Mouse (Mus musculus) stomach, embryonic 14.5 days (tissue): ENCODE results near the gene Snap47. TPM values are rescaled to one million over a fixed set of nuclear protein-coding genes. Genes with fewer than 3 reads are reported as not detected.
"Not testable (repeated sequence)": the region's sequence is repeated elsewhere in the genome, so short reads cannot be mapped to it uniquely, and the experiment has no call there.

Experiments used
- ATAC-seq: fragments of 200-750 bp; cut with Nextera tagmentation; 2 replicates; pipeline ENCODE4 v1.8.0; 2017; ENCODE audit warnings: low read depth, moderate TSS enrichment; ENCODE audit not compliant: insufficient number of reproducible peaks, insufficient read depth, low FRiP score
- H3K27ac ChIP-seq: fragments of 300-500 bp; sonication (generic); 2 replicates; pipeline ENCODE4 v1.5.1; 2014; ENCODE audit warnings: mild to moderate bottlenecking, low read length, moderate library complexity, mixed read lengths
- H3K27me3 ChIP-seq: fragments of 300-500 bp; sonication (generic); 2 replicates; pipeline ENCODE4 v1.6.1; 2014; ENCODE audit warnings: low read length, control low read depth, mixed read lengths; ENCODE audit not compliant: control insufficient read depth, insufficient read depth
- H3K36me3 ChIP-seq: fragments of 300-500 bp; sonication (generic); 2 replicates; pipeline ENCODE4 v1.6.1; 2014; ENCODE audit warnings: mild to moderate bottlenecking, control low read depth, low read length, moderate library complexity, mixed read lengths; ENCODE audit not compliant: control insufficient read depth, insufficient read depth
- H3K4me1 ChIP-seq: fragments of 300-500 bp; sonication (generic); 2 replicates; pipeline ENCODE4 v1.6.1; 2014; ENCODE audit warnings: low read length, control low read depth, mixed read lengths; ENCODE audit not compliant: control insufficient read depth, insufficient read depth
- H3K4me2 ChIP-seq: fragments of 300-500 bp; sonication (generic); replicated peaks from 2 replicates; pipeline ENCODE4 v1.6.1; 2014; ENCODE audit warnings: low read depth, low read length, control low read depth
- H3K4me3 ChIP-seq: fragments of 300-500 bp; sonication (generic); 2 replicates; pipeline ENCODE4 v1.5.1; 2014; ENCODE audit warnings: low read depth, low read length, control low read depth
- H3K9ac ChIP-seq: fragments of 300-500 bp; sonication (generic); replicated peaks from 2 replicates; pipeline ENCODE4 v1.6.1; 2014; ENCODE audit warnings: low read depth, mild to moderate bottlenecking, control low read depth, low read length, moderate library complexity, mixed read lengths
- H3K9me3 ChIP-seq: fragments of 300-500 bp; sonication (generic); 2 replicates; pipeline ENCODE4 v1.6.1; 2016; ENCODE audit warnings: low read depth, low read length, control low read depth; ENCODE audit not compliant: control insufficient read depth
- WGBS: fragments of 180-500 bp; shearing (Covaris S2); extraction: QIAGEN DNeasy Blood & Tissue Kit; methylation state at CpG from one replicate; pipeline ENCODE4 v1.1.7; 2014; 5-methylcytosine and 5-hydroxymethylcytosine counted together
- polyA plus RNA-seq: library from polyadenylated mRNA; unstranded; fragments of >200 nt; fragmentation: Nextera tagmentation; extraction: Ambion mirVana; gene quantifications from 2 replicates; pipeline ENCODE4 v1.2.1, GENCODE M21; 2014

The Snap47 gene
- polyA plus RNA-seq, 1 experiment from 2014 or later: 113 TPM

DNA sequence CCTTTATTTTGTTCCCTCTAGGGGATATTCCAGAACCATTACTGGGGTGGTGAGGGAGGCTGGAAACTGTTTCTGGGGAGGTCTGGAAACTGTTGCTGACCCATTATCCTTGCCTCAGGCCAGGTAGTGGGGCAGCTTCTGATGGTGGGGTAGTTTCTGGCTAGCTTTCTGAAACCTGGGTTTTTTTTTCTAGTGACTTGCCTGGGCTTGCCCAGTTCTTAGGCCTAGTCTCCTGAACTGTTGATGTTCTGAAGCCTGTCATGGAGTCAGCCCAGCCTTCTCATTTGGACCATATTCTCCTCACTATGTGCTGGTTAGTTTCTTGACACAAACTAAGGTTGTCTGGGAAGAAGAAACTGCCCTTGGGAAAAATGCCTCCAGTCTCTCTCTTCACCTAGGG lies 71.4 kb downstream of the Snap47 start:
- Histone ChIP-seq H3K27me3 (no peaks in the 10 kb centered on the region), H3K9ac (no peak overlapping the region), H3K36me3 (no peaks in the 10 kb centered on the region), H3K9me3 (no peaks in the 10 kb centered on the region), H3K4me3 (no peak overlapping the region), H3K4me1 (peaks cover 4% of the 10 kb centered on the region), H3K4me2 (no peak overlapping the region), H3K27ac (no peak overlapping the region)
- no peak for ATAC-seq

DNA sequence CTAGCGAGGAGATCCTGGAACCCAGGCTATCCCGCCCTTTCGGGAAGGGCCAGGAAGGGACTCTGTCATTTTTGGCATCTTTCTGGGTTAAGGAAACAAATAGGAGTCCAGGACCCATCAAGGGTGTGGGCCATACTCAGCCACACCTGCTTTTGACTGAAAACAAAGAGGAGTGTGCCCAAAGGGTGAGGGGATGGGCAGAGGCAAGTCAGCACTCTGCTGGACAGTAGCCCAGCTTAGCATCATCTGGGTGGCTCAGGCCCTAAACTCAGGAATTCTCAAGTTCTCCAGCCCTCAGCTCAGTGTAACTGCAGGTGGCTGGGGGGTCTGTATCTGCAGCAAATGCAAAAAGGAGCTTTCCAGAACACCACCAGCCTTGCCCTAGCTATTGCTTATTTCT lies 73.0 kb downstream of the Snap47 start:
- Histone ChIP-seq H3K4me1 (no peaks in the 10 kb centered on the region), H3K9ac (no peak overlapping the region), H3K27me3 (no peaks in the 10 kb centered on the region), H3K36me3 (no peaks in the 10 kb centered on the region), H3K27ac (no peak overlapping the region), H3K9me3 (no peaks in the 10 kb centered on the region), H3K4me2 (no peak overlapping the region), H3K4me3 (no peak overlapping the region)
- 85% methylated on average over 3 of the region's 3 CpGs for WGBS
- no peak for ATAC-seq

DNA sequence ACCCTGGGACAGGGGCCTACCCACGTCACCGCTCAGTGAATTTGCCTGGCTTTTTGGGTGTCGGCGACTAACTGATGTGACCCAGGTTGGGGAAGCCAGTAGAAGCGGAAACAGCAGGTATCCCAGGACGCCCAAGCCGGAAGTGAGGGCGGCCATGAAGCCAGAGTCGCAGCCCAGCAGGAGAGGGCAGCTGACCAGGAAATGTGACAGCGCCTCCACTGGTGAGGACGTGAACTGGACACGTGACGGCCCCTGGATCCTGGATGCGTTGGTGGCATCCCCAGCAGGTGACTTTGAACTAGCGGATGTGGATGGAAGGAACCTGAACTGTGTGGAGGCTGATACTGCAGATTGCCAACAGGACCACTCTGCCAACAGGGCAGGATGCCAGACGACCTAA lies 75.5 kb downstream of the Snap47 start, which contains the start of gene Prss38:
Prss38 (minus strand) TSS at position 183 of the 400 bp plus-strand sequence.
- H3K9ac ChIP-seq: no peak within 1 kb of the TSS
- no peak for ATAC-seq
- 81% methylated on average over 16 of the region's 16 CpGs for WGBS
- no peak within 1 kb of the TSS for H3K4me2 ChIP-seq
- H3K4me3 ChIP-seq: no peak within 1 kb of the TSS
- no peaks in the 10 kb centered on the region for H3K36me3 ChIP-seq
- no peak within 1 kb of the TSS for H3K27ac ChIP-seq
- no peaks in the 10 kb centered on the region for H3K9me3 ChIP-seq
- no peaks in the 10 kb centered on the region for H3K27me3 ChIP-seq
- H3K4me1 ChIP-seq: no peaks in the 10 kb centered on the region

DNA sequence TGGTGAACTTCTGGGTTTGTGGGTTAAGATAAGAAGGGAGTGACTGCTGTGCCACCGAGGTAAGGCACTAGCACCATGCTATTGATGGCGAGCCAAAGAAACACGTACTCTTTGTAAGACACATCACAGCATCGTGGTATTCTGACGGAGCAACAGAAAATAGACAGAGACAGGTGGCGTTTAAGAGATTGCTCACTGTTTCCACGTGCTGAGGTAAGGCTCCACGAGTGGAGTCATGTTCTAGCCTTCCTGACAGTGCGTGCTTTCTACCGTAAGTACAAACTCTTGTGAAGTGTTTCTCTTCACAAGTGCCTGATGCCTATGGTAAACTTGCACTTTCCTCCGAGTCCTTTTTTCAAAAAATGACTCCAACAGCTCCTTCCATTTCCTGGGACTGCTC lies 81.1 kb downstream of the Snap47 start:
- H3K4me1 ChIP-seq: peaks cover 5% of the 10 kb centered on the region; the same call in 1 of the 2 replicates
- H3K4me2 ChIP-seq: no peak overlapping the region
- no peak overlapping the region for H3K9ac ChIP-seq
- H3K27me3 ChIP-seq: no peaks in the 10 kb centered on the region
- 73% methylated on average over 11 of the region's 11 CpGs for WGBS
- no peaks in the 10 kb centered on the region for H3K36me3 ChIP-seq
- H3K4me3 ChIP-seq: no peak overlapping the region
- no peak overlapping the region for H3K27ac ChIP-seq
- ATAC-seq: no peak
- no peaks in the 10 kb centered on the region for H3K9me3 ChIP-seq

DNA sequence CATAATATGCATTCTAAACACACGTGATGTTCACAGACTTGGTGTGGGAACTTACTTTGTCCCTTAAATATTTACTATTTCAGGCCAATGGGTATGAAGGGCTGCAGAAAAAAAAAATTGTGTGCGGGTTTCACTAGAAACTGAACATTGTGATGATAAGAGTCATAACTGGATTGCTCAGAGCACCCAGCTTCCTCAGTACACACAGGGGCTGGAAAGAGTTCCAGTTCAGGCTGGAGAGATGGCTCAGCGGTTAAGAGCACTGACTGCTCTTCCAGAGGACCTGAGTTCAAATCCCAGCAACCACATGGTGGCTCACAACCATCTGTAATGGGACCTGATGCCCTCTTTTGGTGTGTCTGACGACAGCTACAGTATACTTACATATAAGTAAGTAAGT lies 83.0 kb downstream of the Snap47 start:
- H3K4me3 ChIP-seq, H3K4me1 ChIP-seq, H3K27ac ChIP-seq, H3K9ac ChIP-seq, H3K36me3 ChIP-seq, H3K9me3 ChIP-seq, H3K4me2 ChIP-seq, H3K27me3 ChIP-seq, ATAC-seq: not testable (repeated sequence)
- whole genome bisulfite sequencing: 72% methylated on average over 4 of the region's 4 CpGs

DNA sequence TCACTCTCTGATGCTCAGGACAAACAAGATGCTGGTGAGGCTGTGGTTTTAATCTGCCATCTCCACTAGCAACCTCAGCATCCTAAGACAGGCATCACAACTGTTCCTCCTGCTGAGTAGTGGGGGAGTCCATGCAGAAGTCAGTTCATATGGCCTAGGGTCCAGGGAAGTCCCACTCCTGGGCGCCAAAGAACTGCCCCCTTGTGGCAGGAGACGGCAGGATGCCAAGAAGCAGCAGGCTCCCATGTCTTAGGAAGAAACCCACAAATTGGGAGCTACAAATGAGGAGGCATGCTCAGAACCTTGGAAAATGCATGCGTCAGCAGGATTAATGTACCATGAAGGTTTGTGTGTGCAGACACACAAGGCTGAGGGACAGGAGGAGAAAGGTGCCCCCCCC lies 84.4 kb downstream of the Snap47 start:
- no peak overlapping the region for H3K4me3 ChIP-seq
- peaks cover 5% of the 10 kb centered on the region; the same call in 1 of the 2 replicates for H3K4me1 ChIP-seq
- ATAC-seq: no peak
- WGBS: 34% methylated on average over 3 of the region's 3 CpGs
- H3K9ac ChIP-seq: no peak overlapping the region
- no peaks in the 10 kb centered on the region for H3K36me3 ChIP-seq
- no peak overlapping the region for H3K27ac ChIP-seq
- H3K27me3 ChIP-seq: no peaks in the 10 kb centered on the region
- no peaks in the 10 kb centered on the region for H3K9me3 ChIP-seq
- no peak overlapping the region for H3K4me2 ChIP-seq

DNA sequence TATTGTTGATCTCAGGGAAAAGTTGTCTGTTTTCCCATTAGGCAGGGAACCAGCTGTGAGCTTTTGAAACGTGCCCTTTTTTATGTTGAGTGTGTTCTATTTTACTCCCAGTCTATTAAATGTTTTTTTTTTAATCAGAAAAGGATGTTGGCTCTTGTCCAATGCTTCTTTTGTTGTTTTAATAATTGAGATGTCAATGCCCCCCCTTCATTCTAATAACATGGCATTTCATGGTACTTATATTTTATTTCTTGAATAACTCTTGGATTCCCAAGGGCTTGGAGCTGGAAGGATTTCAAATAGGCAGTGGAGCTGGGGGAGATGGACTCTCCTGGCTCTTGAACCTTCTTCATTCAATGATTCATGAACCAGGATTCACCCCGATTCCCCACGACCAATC lies 85.0 kb downstream of the Snap47 start:
- Histone ChIP-seq H3K4me1 (peaks cover 5% of the 10 kb centered on the region; the same call in 1 of the 2 replicates), H3K27me3 (no peaks in the 10 kb centered on the region), H3K9ac (no peak overlapping the region), H3K36me3 (no peaks in the 10 kb centered on the region), H3K9me3 (no peaks in the 10 kb centered on the region), H3K27ac (no peak overlapping the region), H3K4me2 (no peak overlapping the region), H3K4me3 (no peak overlapping the region)
- no peak for ATAC-seq
- 76% methylated on average over 3 of the region's 3 CpGs for WGBS

DNA sequence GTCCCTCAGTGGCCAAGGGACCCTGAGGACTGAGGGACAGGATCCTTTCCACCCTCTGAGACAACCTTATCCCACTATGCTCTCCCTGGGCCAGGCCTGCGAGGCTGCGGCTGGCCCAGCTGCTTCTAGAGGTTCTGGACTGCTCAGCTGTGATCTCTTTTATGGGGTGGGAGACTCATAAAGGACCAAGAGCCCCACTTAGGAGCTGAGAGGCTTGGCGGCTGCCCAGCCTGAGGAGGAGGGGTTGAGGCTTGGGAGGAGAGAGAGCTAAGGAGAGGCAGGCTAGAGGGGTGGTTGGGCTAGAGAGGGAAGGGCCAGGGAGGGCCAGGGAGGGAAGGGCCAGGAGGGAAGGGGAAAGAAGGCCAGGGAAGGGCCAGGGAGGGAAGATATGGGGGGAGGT lies 86.6 kb downstream of the Snap47 start:
- peak; percentile 62; the same call in 1 of the 2 replicates for ATAC-seq
- 34% methylated on average over 3 of the region's 3 CpGs for WGBS
- Histone ChIP-seq H3K36me3 (no peaks in the 10 kb centered on the region), H3K9ac (no peak overlapping the region), H3K4me3 (no peak overlapping the region), H3K27ac (peak overlapping the region; percentile 91), H3K27me3 (no peaks in the 10 kb centered on the region), H3K4me2 (no peak overlapping the region), H3K9me3 (no peaks in the 10 kb centered on the region), H3K4me1 (peaks cover 5% of the 10 kb centered on the region; the same call in 1 of the 2 replicates)

GRCm38 (mm10) chr11:59364007-59364406 lies 87.0 kb downstream of the Snap47 start:
- no peaks in the 10 kb centered on the region for H3K27me3 ChIP-seq
- H3K4me2 ChIP-seq: no peak overlapping the region
- peak overlapping the region; percentile 91 for H3K27ac ChIP-seq
- no peak overlapping the region for H3K9ac ChIP-seq
- peaks cover 5% of the 10 kb centered on the region; the same call in 1 of the 2 replicates for H3K4me1 ChIP-seq
- ATAC-seq: no peak
- H3K4me3 ChIP-seq: no peak overlapping the region
- whole genome bisulfite sequencing: 50% methylated on average over 9 of the region's 9 CpGs
- no peaks in the 10 kb centered on the region for H3K36me3 ChIP-seq
- no peaks in the 10 kb centered on the region for H3K9me3 ChIP-seq
